Mouse (Mus musculus) liver, embryonic 16.5 days (tissue): ENCODE measurements around the gene Acox3. TPM values are rescaled to one million over a fixed set of nuclear protein-coding genes. Genes with fewer than 3 reads are reported as not detected.

Experiments used
- ATAC-seq: fragments of 200-750 bp; cut with Nextera tagmentation; 2 replicates; pipeline ENCODE4 v1.8.0; 2017; ENCODE audit warnings: low read depth, mild to moderate bottlenecking, moderate number of reproducible peaks, moderate library complexity
- H3K27ac ChIP-seq: fragments of 300-500 bp; sonication (generic); 2 replicates; pipeline ENCODE4 v1.5.1; 2014; ENCODE audit warnings: mild to moderate bottlenecking, low read length
- H3K27me3 ChIP-seq: fragments of 300-500 bp; sonication (generic); 2 replicates; pipeline ENCODE4 v1.6.1; 2014; ENCODE audit warnings: low read depth, low read length, mixed read lengths; ENCODE audit not compliant: control insufficient read depth, insufficient read depth
- H3K36me3 ChIP-seq: fragments of 300-500 bp; sonication (generic); 2 replicates; pipeline ENCODE4 v1.6.1; 2014; ENCODE audit warnings: mild to moderate bottlenecking; ENCODE audit not compliant: control insufficient read depth, insufficient read depth
- H3K4me1 ChIP-seq: fragments of 300-500 bp; sonication (generic); 2 replicates; pipeline ENCODE4 v1.6.1; 2014; ENCODE audit warnings: low read depth, low read length, mixed read lengths; ENCODE audit not compliant: control insufficient read depth
- H3K4me2 ChIP-seq: fragments of 300-500 bp; sonication (generic); 2 replicates; pipeline ENCODE4 v1.6.1; 2014; ENCODE audit warnings: low read depth, low read length, mixed read lengths
- H3K4me3 ChIP-seq: fragments of 300-500 bp; sonication (generic); 2 replicates; pipeline ENCODE4 v1.5.1; 2014; ENCODE audit warnings: low read depth, mild to moderate bottlenecking, low read length
- H3K9ac ChIP-seq: fragments of 300-500 bp; sonication (generic); 2 replicates; pipeline ENCODE4 v1.6.1; 2014; ENCODE audit warnings: low read depth, low read length
- H3K9me3 ChIP-seq: fragments of 300-500 bp; sonication (generic); replicated peaks from 2 replicates; pipeline ENCODE4 v1.6.1; 2016; ENCODE audit warnings: low read length; ENCODE audit not compliant: control insufficient read depth
- WGBS: fragments of 180-500 bp; shearing (Covaris S2); extraction: QIAGEN DNeasy Blood & Tissue Kit; methylation state at CpG from one replicate; pipeline ENCODE4 v1.1.7; 2014; ENCODE audit not compliant: insufficient replicate concordance; 5-methylcytosine and 5-hydroxymethylcytosine counted together
- polyA plus RNA-seq: library from polyadenylated mRNA; unstranded; fragments of >200 nt; fragmentation: Nextera tagmentation; extraction: Ambion mirVana; gene quantifications from 2 replicates; pipeline ENCODE4 v1.2.1, GENCODE M21; 2015

The Acox3 gene
- polyA plus RNA-seq, 1 experiment from 2014 or later: 4.4 TPM

DNA sequence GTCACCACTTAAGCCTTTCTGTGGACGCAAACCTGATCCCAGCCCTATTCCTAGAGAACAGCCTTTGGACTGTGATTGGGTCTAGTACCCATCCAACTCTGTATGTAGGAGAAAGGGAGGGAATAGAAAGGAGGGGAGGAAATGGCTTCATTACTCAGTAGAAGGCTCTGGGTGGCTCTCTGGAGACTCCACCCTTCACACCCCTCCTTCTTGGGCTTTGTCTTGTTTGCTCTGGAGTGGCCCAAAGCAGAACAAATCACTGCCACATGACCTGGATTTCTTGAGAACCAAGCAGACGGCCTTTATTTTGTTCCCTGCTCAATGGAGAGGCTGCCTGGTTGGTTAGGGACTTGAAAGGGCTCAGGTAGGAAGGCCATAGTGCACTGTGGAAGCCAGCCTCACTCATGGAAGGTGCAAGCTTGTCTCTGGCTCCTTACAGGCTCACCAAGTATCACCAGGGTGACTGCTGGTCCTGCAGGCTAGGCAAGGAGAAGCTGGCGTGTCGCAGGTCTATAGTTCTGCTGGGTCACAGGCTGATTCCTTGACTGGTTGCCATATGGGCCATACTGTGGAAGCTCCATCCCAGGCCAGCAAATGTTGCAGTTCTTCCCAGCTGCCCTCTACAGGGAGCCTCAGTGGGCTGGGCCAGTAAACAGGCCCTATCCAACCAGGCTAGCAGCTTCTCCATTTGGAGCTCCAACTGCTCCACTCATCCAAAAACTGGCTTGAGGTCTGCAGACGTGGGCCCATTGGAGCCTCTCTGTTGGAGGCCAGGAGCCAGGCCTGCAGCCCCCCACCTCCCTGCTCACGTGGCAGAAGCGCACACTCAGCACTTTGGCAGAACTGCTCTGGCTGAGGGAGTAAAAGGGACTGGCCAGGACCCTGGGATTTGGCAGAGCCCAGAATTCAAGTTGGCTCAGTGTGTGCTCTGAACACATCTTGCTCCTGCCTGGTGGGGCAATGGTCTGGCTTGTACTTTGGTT lies 30.7 kb upstream of the Acox3 start:
- Histone ChIP-seq H3K9me3 (no peaks in the 10 kb centered on the region), H3K9ac (no peak overlapping the region), H3K4me1 (no peaks in the 10 kb centered on the region), H3K27me3 (no peaks in the 10 kb centered on the region), H3K27ac (no peak overlapping the region), H3K36me3 (peaks cover 2% of the 10 kb centered on the region; the same call in 1 of the 2 replicates), H3K4me2 (no peak overlapping the region), H3K4me3 (no peak overlapping the region)
- 36% methylated on average over 7 of the region's 7 CpGs for WGBS
- ATAC-seq: no peak

DNA sequence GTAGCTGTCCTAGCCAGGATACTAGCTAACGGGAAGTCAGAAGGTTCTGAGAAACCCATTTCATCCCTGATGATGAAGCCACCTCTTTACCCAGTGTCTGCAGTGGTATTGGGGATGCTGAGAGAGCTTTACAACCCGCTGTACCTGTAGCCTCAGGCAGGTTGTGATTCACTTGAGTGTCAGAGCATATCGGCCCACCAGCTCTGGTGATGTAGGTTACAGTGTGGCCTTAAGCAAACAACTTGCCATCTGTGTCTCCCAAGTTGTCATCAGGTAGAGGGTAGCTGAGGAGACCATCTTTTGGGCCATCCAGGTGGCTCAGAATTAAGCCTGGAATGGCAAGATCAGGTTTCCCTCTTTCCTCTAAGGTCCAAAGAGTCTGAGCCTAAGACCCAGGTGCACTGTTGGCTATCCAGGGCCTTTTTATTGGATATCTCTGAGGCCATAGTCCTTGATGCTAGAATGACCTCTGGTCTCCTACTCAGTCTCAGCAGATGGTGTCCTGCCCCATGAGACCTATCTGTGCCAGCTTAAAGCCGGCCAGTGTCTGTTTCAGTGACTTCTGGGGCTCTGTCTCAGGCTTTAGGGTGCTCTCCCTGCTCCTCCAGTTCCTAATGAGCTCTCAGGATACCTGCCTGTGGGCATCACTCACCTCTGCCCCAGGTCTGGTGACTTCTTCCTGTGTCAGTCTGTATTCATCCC lies 29.9 kb upstream of the Acox3 start:
- Histone ChIP-seq H3K4me3 (no peak overlapping the region), H3K27ac (no peak overlapping the region), H3K36me3 (peaks cover 2% of the 10 kb centered on the region; the same call in 1 of the 2 replicates), H3K9me3 (no peaks in the 10 kb centered on the region), H3K9ac (no peak overlapping the region), H3K4me2 (no peak overlapping the region), H3K4me1 (no peaks in the 10 kb centered on the region), H3K27me3 (no peaks in the 10 kb centered on the region)
- WGBS: 64% methylated on average over 4 of the region's 4 CpGs
- ATAC-seq: no peak

DNA sequence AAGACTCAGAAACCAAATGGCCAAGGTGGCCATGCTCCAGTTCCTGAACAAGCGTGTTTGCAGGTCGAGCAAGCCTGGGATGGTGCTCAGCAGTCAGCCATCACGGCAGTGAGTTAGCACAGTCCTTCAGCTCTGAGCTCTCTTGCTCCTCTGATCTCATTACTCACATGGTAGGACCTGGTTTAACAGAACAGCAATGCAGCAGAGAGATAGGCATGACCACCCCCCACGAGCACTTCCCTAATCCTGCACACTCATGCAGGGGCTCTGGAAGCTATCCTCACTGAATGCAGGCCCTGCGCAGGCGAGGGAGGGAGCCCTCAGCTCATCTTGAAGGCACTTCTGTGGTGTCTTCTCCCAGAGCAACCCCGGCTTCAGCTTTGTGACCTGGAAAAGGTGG lies 26.4 kb upstream of the Acox3 start:
- no peaks in the 10 kb centered on the region for H3K9me3 ChIP-seq
- H3K4me1 ChIP-seq: no peaks in the 10 kb centered on the region
- no peak overlapping the region for H3K4me3 ChIP-seq
- no peak overlapping the region for H3K4me2 ChIP-seq
- H3K27ac ChIP-seq: no peak overlapping the region
- peaks cover 5% of the 10 kb centered on the region; the same call in 1 of the 2 replicates for H3K36me3 ChIP-seq
- H3K9ac ChIP-seq: no peak overlapping the region
- no peaks in the 10 kb centered on the region for H3K27me3 ChIP-seq
- no peak for ATAC-seq
- WGBS: 64% methylated on average over 7 of the region's 7 CpGs

DNA sequence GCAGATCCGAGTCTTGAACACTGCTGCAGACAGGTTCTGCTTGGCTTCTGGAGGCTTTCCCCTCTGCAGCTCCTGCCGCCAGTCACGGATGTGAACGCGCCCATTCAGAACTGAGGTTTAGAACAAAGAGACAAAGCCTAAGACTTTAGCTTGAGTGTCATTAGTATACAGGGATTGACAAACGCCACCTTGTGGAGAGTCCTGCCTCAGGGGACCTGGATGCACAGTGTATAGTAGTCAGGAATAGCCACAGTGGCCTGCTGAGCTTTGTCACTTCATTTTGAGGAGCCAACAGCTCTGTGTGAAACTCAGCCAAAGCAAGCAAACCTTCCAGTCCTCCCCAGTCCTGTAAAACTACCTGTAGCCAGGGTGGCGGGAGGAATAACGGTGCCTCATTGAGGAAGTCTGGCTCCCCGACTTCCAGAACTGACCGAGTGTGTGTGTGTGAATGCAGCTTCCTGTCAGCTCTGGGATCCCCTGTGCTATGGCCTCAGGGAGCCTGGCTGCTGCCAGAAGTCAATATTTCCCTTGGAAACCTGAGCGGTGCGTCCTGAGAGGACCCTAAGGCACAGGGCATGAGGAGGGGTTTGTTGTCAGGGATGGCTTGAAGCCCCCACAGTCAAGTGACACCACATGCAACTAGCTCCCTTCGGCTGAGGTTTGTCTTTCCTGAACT lies 24.8 kb upstream of the Acox3 start:
- peaks cover 11% of the 10 kb centered on the region; the same call in 1 of the 2 replicates for H3K36me3 ChIP-seq
- no peak for ATAC-seq
- no peak overlapping the region for H3K9ac ChIP-seq
- H3K9me3 ChIP-seq: no peaks in the 10 kb centered on the region
- WGBS: 75% methylated on average over 13 of the region's 13 CpGs
- H3K27me3 ChIP-seq: no peaks in the 10 kb centered on the region
- H3K4me1 ChIP-seq: no peaks in the 10 kb centered on the region
- no peak overlapping the region for H3K4me2 ChIP-seq
- H3K4me3 ChIP-seq: no peak overlapping the region
- H3K27ac ChIP-seq: no peak overlapping the region

DNA sequence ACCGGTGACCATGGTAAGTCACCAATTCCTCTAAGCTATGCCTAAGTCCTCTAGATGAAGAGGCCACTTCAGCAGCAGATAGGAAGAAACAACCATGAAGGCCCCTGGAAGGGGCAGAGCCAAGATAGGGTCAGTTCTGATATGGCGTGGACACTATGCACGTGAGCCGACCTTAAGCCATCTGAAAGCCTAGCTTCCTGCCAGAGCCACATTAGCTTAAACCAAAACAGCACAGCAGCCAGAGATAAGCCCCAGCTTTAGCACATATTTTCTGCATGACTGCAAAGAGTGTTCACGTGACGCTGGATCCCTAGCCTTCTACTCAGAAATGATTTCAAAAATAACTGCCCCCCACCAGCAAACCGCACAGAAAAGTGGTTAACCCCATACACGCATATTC lies 23.4 kb upstream of the Acox3 start:
- no peak overlapping the region for H3K4me3 ChIP-seq
- H3K4me1 ChIP-seq: no peaks in the 10 kb centered on the region
- no peak overlapping the region for H3K9ac ChIP-seq
- no peaks in the 10 kb centered on the region for H3K27me3 ChIP-seq
- no peak for ATAC-seq
- H3K36me3 ChIP-seq: peaks cover 18% of the 10 kb centered on the region
- no peak overlapping the region for H3K4me2 ChIP-seq
- 55% methylated on average over 8 of the region's 8 CpGs for WGBS
- H3K9me3 ChIP-seq: no peaks in the 10 kb centered on the region
- no peak overlapping the region for H3K27ac ChIP-seq

DNA sequence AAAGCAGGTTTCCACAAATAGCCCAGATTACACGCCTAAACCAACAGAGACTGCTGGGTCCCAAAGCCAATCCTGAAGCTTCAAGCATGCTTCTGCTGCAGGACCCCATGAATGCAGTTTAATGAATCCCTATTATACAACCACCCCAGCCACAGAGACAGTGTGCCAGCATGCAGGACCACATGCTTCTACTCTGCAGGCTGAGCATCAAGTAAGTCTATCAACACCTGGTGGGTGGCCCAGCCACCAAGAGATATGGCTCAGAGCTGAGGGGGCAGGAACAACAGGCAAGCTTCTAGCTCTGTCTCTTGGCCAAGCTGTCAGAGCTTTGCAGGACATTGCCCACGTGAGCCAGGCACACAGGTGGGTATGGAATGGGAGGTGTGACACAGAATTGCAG lies 20.2 kb upstream of the Acox3 start:
- ATAC-seq: no peak
- H3K27ac ChIP-seq: no peak overlapping the region
- H3K4me1 ChIP-seq: no peaks in the 10 kb centered on the region
- no peaks in the 10 kb centered on the region for H3K9me3 ChIP-seq
- 75% methylated on average over 2 of the region's 2 CpGs for WGBS
- H3K9ac ChIP-seq: no peak overlapping the region
- no peak overlapping the region for H3K4me2 ChIP-seq
- no peaks in the 10 kb centered on the region for H3K27me3 ChIP-seq
- peaks cover 21% of the 10 kb centered on the region for H3K36me3 ChIP-seq
- no peak overlapping the region for H3K4me3 ChIP-seq

DNA sequence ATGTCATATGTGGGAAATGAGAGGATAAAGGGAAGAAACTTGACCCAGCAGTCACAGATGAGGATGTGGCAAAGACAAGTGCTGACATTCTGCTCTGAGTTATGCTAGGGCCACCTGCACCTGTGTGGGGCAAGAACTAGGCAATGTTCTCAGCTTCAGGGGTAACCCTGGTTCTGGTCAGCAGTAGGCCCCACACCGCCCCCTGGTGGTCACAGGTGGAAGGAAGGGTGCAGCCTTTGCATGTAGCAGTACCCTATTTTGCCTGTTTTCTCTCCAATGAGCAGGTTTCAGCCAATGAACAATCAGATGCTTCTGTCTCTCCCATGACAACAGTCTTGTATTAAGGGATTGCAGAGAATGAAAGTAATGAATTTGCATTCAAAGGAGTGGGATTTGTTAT lies 19.4 kb upstream of the Acox3 start:
- no peaks in the 10 kb centered on the region for H3K27me3 ChIP-seq
- H3K9ac ChIP-seq: no peak overlapping the region
- WGBS: 0% methylated on average over 1 of the region's 1 CpGs
- no peak for ATAC-seq
- no peaks in the 10 kb centered on the region for H3K4me1 ChIP-seq
- no peak overlapping the region for H3K4me2 ChIP-seq
- no peaks in the 10 kb centered on the region for H3K9me3 ChIP-seq
- H3K36me3 ChIP-seq: peaks cover 22% of the 10 kb centered on the region
- no peak overlapping the region for H3K27ac ChIP-seq
- H3K4me3 ChIP-seq: no peak overlapping the region

DNA sequence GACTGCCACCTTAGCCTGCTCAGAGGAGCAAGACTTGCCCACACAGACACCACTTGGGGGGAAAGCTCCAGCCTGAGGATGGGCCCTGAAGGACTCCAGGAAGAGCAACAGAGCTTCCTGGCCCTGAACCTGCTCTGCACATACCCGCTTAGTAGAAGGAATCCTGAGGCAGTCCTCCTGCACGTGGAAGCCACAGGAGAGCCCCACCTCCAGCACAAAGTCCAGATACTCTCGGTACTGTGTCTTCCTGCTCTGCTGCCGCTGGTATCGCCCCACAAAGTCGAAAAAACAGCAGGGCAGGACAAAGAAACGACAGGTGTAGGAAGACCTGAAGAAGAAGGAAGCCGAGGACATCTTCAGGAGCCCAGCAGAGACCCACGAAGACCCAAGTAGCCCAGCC lies 17.6 kb upstream of the Acox3 start:
- 67% methylated on average over 9 of the region's 9 CpGs for WGBS
- H3K4me1 ChIP-seq: no peaks in the 10 kb centered on the region
- no peak overlapping the region for H3K4me3 ChIP-seq
- H3K36me3 ChIP-seq: peaks cover 30% of the 10 kb centered on the region
- no peaks in the 10 kb centered on the region for H3K9me3 ChIP-seq
- no peaks in the 10 kb centered on the region for H3K27me3 ChIP-seq
- no peak for ATAC-seq
- no peak overlapping the region for H3K4me2 ChIP-seq
- H3K27ac ChIP-seq: no peak overlapping the region
- no peak overlapping the region for H3K9ac ChIP-seq
